Mouse (Mus musculus) hindbrain, postnatal 0 days (tissue): ENCODE measurements at regions not wholly inside any gene's neighbourhood (a gene's known extent, or its start where the extent isn't known, plus 50 kb on each side); places are given as distances from the start of the nearest gene placed in this dataset.

ENCODE experiments used
- ATAC-seq: fragments of 200-750 bp; cut with Nextera tagmentation; 2 replicates; pipeline ENCODE4 v1.8.0; 2017; ENCODE audit warnings: mild to moderate bottlenecking, moderate TSS enrichment, moderate library complexity
- DNase-seq: peaks from one replicate; pipeline ENCODE4 v3.0.0-alpha.2; 2015; ENCODE audit warnings: low spot score
- H3K27ac ChIP-seq: fragments of 300-500 bp; sonication (generic); 2 replicates; pipeline ENCODE4 v1.5.1; 2014; ENCODE audit warnings: mild to moderate bottlenecking
- H3K27me3 ChIP-seq: fragments of 300-500 bp; sonication (generic); 2 replicates; pipeline ENCODE4 v1.6.1; 2014; ENCODE audit warnings: low read length, mixed read lengths; ENCODE audit not compliant: insufficient read depth
- H3K36me3 ChIP-seq: fragments of 300-500 bp; sonication (generic); 2 replicates; pipeline ENCODE4 v1.6.1; 2014; ENCODE audit warnings: low read length, mixed read lengths; ENCODE audit not compliant: insufficient read depth
- H3K4me1 ChIP-seq: fragments of 300-500 bp; sonication (generic); 2 replicates; pipeline ENCODE4 v1.6.1; 2014; ENCODE audit warnings: antibody characterized with exemption, low read length, mixed read lengths; ENCODE audit not compliant: insufficient read depth
- H3K4me2 ChIP-seq: fragments of 300-500 bp; sonication (generic); 2 replicates; pipeline ENCODE4 v1.6.1; 2014; ENCODE audit warnings: low read depth, mild to moderate bottlenecking, low read length, moderate library complexity, mixed read lengths
- H3K4me3 ChIP-seq: fragments of 300-500 bp; sonication (generic); 2 replicates; pipeline ENCODE4 v1.5.1; 2014; ENCODE audit warnings: low read length
- H3K9ac ChIP-seq: fragments of 300-500 bp; sonication (generic); replicated peaks from 2 replicates; pipeline ENCODE4 v1.6.1; 2014; ENCODE audit warnings: mild to moderate bottlenecking, low read length, moderate library complexity, mixed read lengths
- H3K9me3 ChIP-seq: fragments of 300-500 bp; sonication (generic); 2 replicates; pipeline ENCODE4 v1.6.1; 2016; ENCODE audit warnings: low read length, mixed read lengths
- CTCF ChIP-seq: IDR thresholded peaks from 2 replicates; pipeline ENCODE4 v1.5.1; 2016; ENCODE audit warnings: antibody characterized with exemption, control low read depth, low read depth
- WGBS: fragments of 180-500 bp; shearing (Covaris S2); extraction: QIAGEN DNeasy Blood & Tissue Kit; methylation state at CpG from one replicate; pipeline ENCODE4 v1.1.7; 2014; 5-methylcytosine and 5-hydroxymethylcytosine counted together

GRCm38 (mm10) chr8:76432813-76433212 is 466.4 kb upstream of the Nr3c2 start:
- ATAC-seq (no peak), DNase-seq (no peak)
- Histone ChIP-seq H3K27me3 (no peaks in the 10 kb centered on the region), H3K4me2 (no peak overlapping the region), H3K4me3 (no peak overlapping the region), H3K9me3 (no peaks in the 10 kb centered on the region), H3K4me1 (no peaks in the 10 kb centered on the region), H3K36me3 (no peaks in the 10 kb centered on the region), H3K9ac (no peak overlapping the region), H3K27ac (no peak overlapping the region)
- TF ChIP-seq CTCF = no peak

- no peak for TF ChIP-seq CTCF
- Histone ChIP-seq H3K4me1 (no peaks in the 10 kb centered on the region), H3K9me3 (no peaks in the 10 kb centered on the region), H3K27ac (no peak overlapping the region), H3K36me3 (no peaks in the 10 kb centered on the region), H3K27me3 (no peaks in the 10 kb centered on the region), H3K4me3 (no peak overlapping the region), H3K9ac (no peak overlapping the region), H3K4me2 (no peak overlapping the region)
- WGBS = 87% methylated on average over 3 of the region's 3 CpGs
- DNase-seq (no peak), ATAC-seq (no peak)
These were observed 461.3 kb upstream of the Nr3c2 start for GRCm38 (mm10) chr8:76437951-76438350.

- DNase-seq (no peak), ATAC-seq (no peak)
- no peak for TF ChIP-seq CTCF
- no peak overlapping the region for H3K4me3 ChIP-seq
- no peaks in the 10 kb centered on the region for H3K27me3 ChIP-seq
- 84% methylated on average over 5 of the region's 5 CpGs for WGBS
- no peak overlapping the region for H3K27ac ChIP-seq
- no peak overlapping the region for H3K9ac ChIP-seq
- no peaks in the 10 kb centered on the region for H3K4me1 ChIP-seq
- H3K4me2 ChIP-seq = no peak overlapping the region
- H3K9me3 ChIP-seq = no peaks in the 10 kb centered on the region
- H3K36me3 ChIP-seq = no peaks in the 10 kb centered on the region
These were observed 424.6 kb upstream of the Nr3c2 start for GRCm38 (mm10) chr8:76474464-76475208.

- Histone ChIP-seq H3K27ac (no peak overlapping the region), H3K4me3 (no peak overlapping the region), H3K4me1 (no peaks in the 10 kb centered on the region), H3K36me3 (no peaks in the 10 kb centered on the region), H3K27me3 (no peaks in the 10 kb centered on the region), H3K9me3 (no peaks in the 10 kb centered on the region), H3K4me2 (no peak overlapping the region), H3K9ac (no peak overlapping the region)
- ATAC-seq (no peak), DNase-seq (no peak)
- 79% methylated on average over 4 of the region's 4 CpGs for WGBS
- no peak for TF ChIP-seq CTCF
These were observed 420.3 kb upstream of the Nr3c2 start for GRCm38 (mm10) chr8:76478966-76479365.

GRCm38 (mm10) chr8:76503621-76504020 is 395.6 kb upstream of the Nr3c2 start:
- no peak for ATAC-seq
- H3K27ac ChIP-seq = no peak overlapping the region
- WGBS = 88% methylated on average over 1 of the region's 1 CpGs

DNA sequence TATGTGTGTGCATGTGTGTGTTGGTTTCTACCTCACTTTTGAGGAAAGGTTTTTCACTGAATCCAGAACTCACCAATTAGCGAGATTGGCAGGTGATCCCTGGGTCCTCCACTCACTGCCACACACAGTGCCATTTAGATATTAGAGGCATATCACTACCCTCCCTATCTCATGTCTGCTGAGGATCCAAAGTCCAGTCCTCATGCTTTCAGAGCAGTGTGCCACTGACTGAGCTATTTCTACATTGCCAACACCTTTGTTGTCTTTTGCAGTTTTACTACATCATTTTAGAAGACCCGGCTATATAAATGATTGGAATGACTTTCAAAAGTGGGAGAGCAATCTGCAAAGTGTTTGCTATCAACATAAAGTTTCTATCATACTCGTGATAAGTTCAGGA is 392.0 kb upstream of the Nr3c2 start:
- Histone ChIP-seq H3K4me3 (no peak overlapping the region), H3K4me1 (no peaks in the 10 kb centered on the region), H3K4me2 (no peak overlapping the region), H3K27me3 (no peaks in the 10 kb centered on the region), H3K36me3 (no peaks in the 10 kb centered on the region), H3K9me3 (no peaks in the 10 kb centered on the region), H3K27ac (no peak overlapping the region), H3K9ac (no peak overlapping the region)
- ATAC-seq (no peak), DNase-seq (no peak)
- TF ChIP-seq CTCF = no peak
- WGBS = 86% methylated on average over 3 of the region's 3 CpGs

More at GRCm38 (mm10) chr8:76503621-76504020, 395.6 kb upstream of the Nr3c2 start:
- H3K4me2 ChIP-seq = no peak overlapping the region
- no peaks in the 10 kb centered on the region for H3K9me3 ChIP-seq
- H3K36me3 ChIP-seq = no peaks in the 10 kb centered on the region
- no peak for TF ChIP-seq CTCF
- no peak overlapping the region for H3K9ac ChIP-seq
- H3K4me3 ChIP-seq = no peak overlapping the region
- H3K27me3 ChIP-seq = no peaks in the 10 kb centered on the region
- H3K4me1 ChIP-seq = no peaks in the 10 kb centered on the region
- DNase-seq = no peak

DNA sequence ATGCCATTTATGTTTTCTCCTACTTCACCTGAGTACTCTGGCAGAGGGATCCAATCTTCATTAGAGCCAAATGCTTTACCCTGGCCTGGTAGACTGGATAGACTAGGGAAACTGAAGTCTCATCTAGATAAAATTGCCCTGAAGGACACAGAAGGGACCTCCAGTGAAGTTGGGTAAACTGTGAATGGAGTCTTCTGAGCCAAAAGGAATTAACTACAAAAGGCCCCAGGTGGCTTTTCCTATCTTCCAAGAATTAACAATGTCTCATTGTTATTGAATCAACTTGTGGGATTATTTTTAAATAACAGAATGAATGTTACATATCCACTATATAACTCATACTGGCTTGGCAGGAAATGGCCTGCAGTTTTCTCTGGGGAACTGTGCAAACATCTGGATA is 390.0 kb upstream of the Nr3c2 start:
- ATAC-seq = no peak

More for the DNA sequence above, 390.0 kb upstream of the Nr3c2 start:
- Histone ChIP-seq H3K9me3 (no peaks in the 10 kb centered on the region), H3K4me1 (no peaks in the 10 kb centered on the region), H3K4me3 (no peak overlapping the region), H3K4me2 (no peak overlapping the region), H3K27ac (no peak overlapping the region), H3K27me3 (no peaks in the 10 kb centered on the region), H3K36me3 (no peaks in the 10 kb centered on the region), H3K9ac (no peak overlapping the region)
- DNase-seq = no peak
- TF ChIP-seq CTCF = no peak
